Mouse (Mus musculus) limb, embryonic 12.5 days (tissue): ENCODE measurements around the gene Wsb2. TPM values are rescaled to one million over a fixed set of nuclear protein-coding genes. Genes with fewer than 3 reads are reported as not detected.

Experiments used
- ATAC-seq: fragments of 200-750 bp; cut with Nextera tagmentation; 2 replicates; pipeline ENCODE4 v1.8.0; 2017; ENCODE audit warnings: low read depth, moderate TSS enrichment; ENCODE audit not compliant: insufficient number of reproducible peaks, insufficient read depth, low FRiP score, low TSS enrichment
- H3K27ac ChIP-seq: fragments of 300-500 bp; sonication (generic); 2 replicates; pipeline ENCODE4 v1.5.1; 2016; ENCODE audit warnings: mild to moderate bottlenecking, moderate library complexity
- H3K27me3 ChIP-seq: fragments of 300-500 bp; sonication (generic); 2 replicates; pipeline ENCODE4 v1.6.1; 2016; ENCODE audit warnings: mild to moderate bottlenecking, moderate library complexity
- H3K36me3 ChIP-seq: fragments of 300-500 bp; sonication (generic); 2 replicates; pipeline ENCODE4 v1.6.1; 2016; ENCODE audit warnings: mild to moderate bottlenecking, moderate library complexity
- H3K4me1 ChIP-seq: fragments of 300-500 bp; sonication (generic); replicated peaks from 2 replicates; pipeline ENCODE4 v1.6.1; 2016
- H3K4me2 ChIP-seq: fragments of 300-500 bp; sonication (generic); 2 replicates; pipeline ENCODE4 v1.6.1; 2016; ENCODE audit warnings: mild to moderate bottlenecking, moderate library complexity
- H3K4me3 ChIP-seq: fragments of 300-500 bp; sonication (generic); replicated peaks from 2 replicates; pipeline ENCODE4 v1.5.1; 2016; ENCODE audit warnings: mild to moderate bottlenecking
- H3K9ac ChIP-seq: fragments of 300-500 bp; sonication (generic); replicated peaks from 2 replicates; pipeline ENCODE4 v1.6.1; 2016; ENCODE audit warnings: mild to moderate bottlenecking, moderate library complexity
- H3K9me3 ChIP-seq: fragments of 300-500 bp; sonication (generic); 2 replicates; pipeline ENCODE4 v1.6.1; 2016; ENCODE audit warnings: mild to moderate bottlenecking, moderate library complexity
- WGBS: fragments of 180-500 bp; shearing (Covaris S2); methylation state at CpG from one replicate; pipeline ENCODE4 v1.1.7; 2016; 5-methylcytosine and 5-hydroxymethylcytosine counted together
- polyA plus RNA-seq: library from polyadenylated mRNA; unstranded; fragments of >200 nt; fragmentation: Nextera tagmentation; extraction: Ambion mirVana; gene quantifications from 2 replicates; pipeline ENCODE4 v1.2.1, GENCODE M21; 2016

Wsb2 gene
- polyA plus RNA-seq, 1 experiment from 2014 or later = 46.5 TPM

GRCm38 (mm10) chr5:117414611-117415010, 57.5 kb downstream of the Wsb2 start:
- Histone ChIP-seq H3K4me3 (peak overlapping the region; percentile 65), H3K4me1 (peaks cover 14% of the 10 kb centered on the region), H3K4me2 (peak overlapping the region; percentile 100), H3K36me3 (no peaks in the 10 kb centered on the region), H3K27me3 (peaks cover 81% of the 10 kb centered on the region), H3K9ac (no peak overlapping the region), H3K27ac (no peak overlapping the region), H3K9me3 (no peaks in the 10 kb centered on the region)
- no peak for ATAC-seq
- 1% methylated on average over 10 of the region's 10 CpGs for WGBS

- Histone ChIP-seq H3K27me3 (peaks cover 75% of the 10 kb centered on the region), H3K4me3 (no peak overlapping the region)
- WGBS = 24% methylated on average over 18 of the region's 19 CpGs
Measured at GRCm38 (mm10) chr5:117415011-117415912, 58.2 kb downstream of the Wsb2 start.

GRCm38 (mm10) chr5:117417442-117417841, 60.3 kb downstream of the Wsb2 start:
- Histone ChIP-seq H3K27me3 (peaks cover 53% of the 10 kb centered on the region), H3K36me3 (no peaks in the 10 kb centered on the region), H3K4me1 (peaks cover 14% of the 10 kb centered on the region), H3K4me2 (no peak overlapping the region), H3K9ac (no peak overlapping the region), H3K9me3 (no peaks in the 10 kb centered on the region), H3K4me3 (no peak overlapping the region), H3K27ac (no peak overlapping the region)
- 85% methylated on average over 2 of the region's 2 CpGs for WGBS
- no peak for ATAC-seq

More at GRCm38 (mm10) chr5:117415011-117415912, 58.2 kb downstream of the Wsb2 start:
- Histone ChIP-seq H3K36me3 (no peaks in the 10 kb centered on the region), H3K4me2 (peak overlapping the region; percentile 100), H3K4me1 (peaks cover 14% of the 10 kb centered on the region), H3K9ac (no peak overlapping the region), H3K27ac (no peak overlapping the region), H3K9me3 (no peaks in the 10 kb centered on the region)
- no peak for ATAC-seq

Other genes with a start within 250 kb of the Wsb2 start
- gene Suds3, start 241.2 kb upstream of the Wsb2 start, polyA plus RNA-seq = 106 and 111 TPM in 2 replicates
- gene Taok3, start 237.2 kb upstream of the Wsb2 start, polyA plus RNA-seq = 8.0 and 8.5 TPM in 2 replicates
- gene Pebp1, start 69.7 kb upstream of the Wsb2 start, polyA plus RNA-seq = 760 and 770 TPM in 2 replicates
- gene Vsig10, start 38.2 kb upstream of the Wsb2 start, polyA plus RNA-seq = 5.2 and 6.4 TPM in 2 replicates
- gene Rfc5, start 31.7 kb downstream of the Wsb2 start, polyA plus RNA-seq = 105 TPM in 2 replicates
- 0.04 and 0.16 TPM in 2 replicates for gene Ksr2, start 56.7 kb downstream of the Wsb2 start, polyA plus RNA-seq